Mouse (Mus musculus): Measurements from ENCODE around the gene Myh14. TPM values are rescaled to one million over a fixed set of nuclear protein-coding genes. Genes with fewer than 3 reads are reported as not detected.

Gene Myh14
- polyA plus RNA-seq, 1 experiment from 2014 or later, result 0.59 TPM

DNA sequence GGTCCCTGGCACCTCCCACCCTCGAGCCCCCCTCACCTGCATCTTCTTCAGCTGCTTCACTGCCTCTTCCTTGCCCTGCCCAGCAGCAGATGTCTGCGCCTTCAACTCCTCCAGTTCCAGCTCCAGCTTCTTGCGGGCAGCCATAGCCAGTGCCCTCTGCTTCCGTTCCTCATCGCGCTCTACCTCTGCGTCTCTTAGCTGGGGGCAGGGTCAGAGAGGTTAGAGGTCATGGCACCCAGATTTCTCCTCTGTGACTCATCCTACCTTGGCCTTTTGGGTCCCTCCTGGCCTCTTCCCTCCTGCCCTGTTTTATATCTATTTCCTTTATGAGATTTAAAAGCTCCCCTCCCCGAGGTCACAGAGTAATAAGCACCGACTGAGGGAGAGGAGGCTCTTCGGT lies 55.3 kb downstream of the Myh14 start:
- no peaks in the 10 kb centered on the region for H3K4me1 ChIP-seq (replicated peaks)
- H3K9ac ChIP-seq, result no peak overlapping the region
- H3K4me2 ChIP-seq, result no peak overlapping the region
- H3K9me3 ChIP-seq (replicated peaks), result peaks cover 13% of the 10 kb centered on the region
- no peak overlapping the region for H3K4me3 ChIP-seq
- H3K27ac ChIP-seq (ENCODE audit: poor library complexity, severe bottlenecking), result no peak overlapping the region
- ATAC-seq (ENCODE audit: insufficient number of reproducible peaks, low FRiP score), result no peak
- WGBS, result 11% methylated on average over 10 of the region's 10 CpGs
- no peaks in the 10 kb centered on the region for H3K36me3 ChIP-seq
- peaks cover 61% of the 10 kb centered on the region for H3K27me3 ChIP-seq (replicated peaks)

DNA sequence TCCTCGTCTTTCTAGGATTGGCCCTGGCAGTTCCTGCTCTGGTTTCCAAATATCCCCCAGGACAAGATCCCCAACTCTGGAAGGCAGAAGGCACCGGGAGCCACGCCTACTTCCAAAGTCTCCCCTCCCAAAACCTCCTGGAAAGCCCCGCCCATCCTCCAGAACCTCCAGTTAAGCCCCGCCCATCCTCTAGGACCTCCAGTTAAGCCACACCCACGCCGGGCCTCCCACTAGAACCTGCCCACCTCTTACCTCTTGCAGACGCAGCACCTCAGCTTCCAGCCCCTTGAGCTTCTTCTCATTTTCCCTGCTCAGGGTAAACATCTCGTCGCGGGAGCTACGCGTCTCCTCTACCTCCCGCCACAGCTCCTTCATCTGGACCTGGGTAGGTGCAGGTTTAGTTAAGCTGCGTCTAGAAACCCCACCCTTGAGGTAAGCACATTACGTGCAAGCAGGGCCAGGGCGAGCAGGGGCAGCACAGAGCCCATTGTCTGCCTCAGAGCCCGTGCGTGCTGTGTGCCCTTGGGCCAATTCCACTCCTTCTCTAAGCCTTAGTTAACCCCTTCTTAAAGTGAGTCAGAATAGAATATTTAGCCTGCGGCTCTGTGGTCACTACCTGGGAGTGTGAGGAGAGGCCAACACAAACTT lies 56.5 kb downstream of the Myh14 start:
- WGBS, result 6% methylated on average over 20 of the region's 20 CpGs
- Histone ChIP-seq H3K27ac (ENCODE audit: poor library complexity, severe bottlenecking) (no peak overlapping the region), H3K36me3 (no peaks in the 10 kb centered on the region), H3K9me3 (replicated peaks) (peaks cover 5% of the 10 kb centered on the region), H3K4me1 (replicated peaks) (no peaks in the 10 kb centered on the region), H3K9ac (no peak overlapping the region), H3K4me2 (no peak overlapping the region), H3K27me3 (replicated peaks) (peaks cover 65% of the 10 kb centered on the region), H3K4me3 (no peak overlapping the region)
- ATAC-seq (ENCODE audit: insufficient number of reproducible peaks, low FRiP score), result no peak

DNA sequence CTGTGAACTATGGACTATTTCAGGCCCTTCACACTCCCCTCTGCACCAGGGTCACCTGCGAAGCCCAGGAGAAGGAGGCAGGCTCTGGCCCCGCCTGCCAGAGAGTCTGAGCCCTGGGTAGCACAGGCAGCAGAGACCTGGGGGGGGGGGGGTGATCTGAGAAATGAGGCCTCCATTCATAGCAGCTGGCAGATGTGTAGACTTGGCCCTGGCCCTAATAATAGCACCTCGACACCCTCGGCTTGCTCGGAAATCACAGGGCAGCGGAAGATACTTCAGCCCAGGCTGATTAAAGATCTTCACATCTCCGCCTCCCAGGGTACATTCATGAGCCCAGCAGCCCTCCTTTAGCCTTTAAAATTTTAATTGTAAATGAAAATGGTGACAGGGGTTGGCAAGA lies 58.5 kb downstream of the Myh14 start:
- H3K36me3 ChIP-seq, result no peaks in the 10 kb centered on the region
- no peak overlapping the region for H3K27ac ChIP-seq (ENCODE audit: poor library complexity, severe bottlenecking)
- no peak overlapping the region for H3K4me3 ChIP-seq
- peaks cover 5% of the 10 kb centered on the region for H3K9me3 ChIP-seq (replicated peaks)
- no peak for ATAC-seq (ENCODE audit: insufficient number of reproducible peaks, low FRiP score)
- no peak overlapping the region for H3K4me2 ChIP-seq
- WGBS, result 56% methylated on average over 7 of the region's 7 CpGs
- no peaks in the 10 kb centered on the region for H3K4me1 ChIP-seq (replicated peaks)
- H3K9ac ChIP-seq, result no peak overlapping the region
- H3K27me3 ChIP-seq (replicated peaks), result peaks cover 80% of the 10 kb centered on the region

DNA sequence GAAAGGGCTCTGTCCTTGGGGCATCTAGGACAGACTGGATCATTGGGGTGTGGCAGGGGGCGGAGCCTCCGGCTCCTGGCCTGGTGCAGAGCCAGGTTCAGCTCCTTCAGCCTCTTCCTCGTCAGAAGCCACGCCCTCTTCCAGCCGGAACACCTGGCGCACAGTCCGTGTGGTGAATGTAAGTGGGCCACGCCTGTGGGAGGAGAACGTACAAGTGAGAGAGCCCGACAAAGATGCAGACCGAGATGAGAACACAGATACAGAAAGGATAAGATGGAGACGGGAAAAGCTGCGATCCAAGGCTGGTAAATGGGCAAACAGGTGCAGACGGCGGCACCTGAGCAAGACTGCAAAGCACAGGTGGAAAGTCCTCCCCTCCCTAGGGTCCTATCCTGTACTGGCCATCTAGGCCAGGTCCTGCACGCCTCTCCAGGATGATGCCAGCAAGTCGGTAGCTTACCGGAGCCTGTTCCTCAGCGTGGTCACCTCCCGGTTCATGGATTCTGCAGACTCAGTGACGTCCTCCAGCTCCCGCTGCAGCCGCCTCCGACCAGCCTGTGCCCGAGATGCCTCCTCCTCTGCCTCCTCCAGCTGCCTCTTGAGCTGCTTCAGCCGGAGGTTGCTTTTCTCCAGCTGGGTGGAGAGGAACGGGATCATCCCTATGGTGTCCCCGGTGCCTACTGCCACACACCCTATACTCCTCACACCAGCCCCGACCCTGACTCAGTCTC lies 64.3 kb downstream of the Myh14 start:
- 10% methylated on average over 29 of the region's 29 CpGs for WGBS

DNA sequence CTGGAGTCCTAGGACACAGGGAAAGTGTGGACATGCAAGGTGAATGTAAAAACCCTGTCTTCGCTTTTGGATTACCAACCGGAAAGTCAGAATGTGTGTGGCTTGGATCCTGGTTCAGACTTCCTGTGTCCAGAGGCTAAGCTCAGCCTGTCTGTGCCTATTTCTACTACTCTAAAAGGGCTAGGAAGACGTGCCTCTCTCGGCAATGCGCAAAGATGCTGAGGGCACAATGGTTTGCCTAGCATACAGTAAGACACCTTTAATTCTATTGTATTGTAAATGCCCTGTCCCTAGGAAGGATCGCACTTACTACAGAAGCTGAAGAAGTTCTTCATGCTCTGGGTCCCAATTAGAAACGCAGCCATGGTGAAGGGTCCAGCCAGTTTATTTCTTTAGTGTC lies 65.2 kb downstream of the Myh14 start:
- Histone ChIP-seq H3K4me3 (no peak overlapping the region), H3K4me2 (no peak overlapping the region), H3K9ac (no peak overlapping the region), H3K4me1 (replicated peaks) (peaks cover 6% of the 10 kb centered on the region; the same call in 1 of the 2 replicates), H3K9me3 (replicated peaks) (no peaks in the 10 kb centered on the region), H3K27ac (ENCODE audit: poor library complexity, severe bottlenecking) (no peak overlapping the region), H3K27me3 (replicated peaks) (peaks cover 87% of the 10 kb centered on the region), H3K36me3 (no peaks in the 10 kb centered on the region)
- no peak for ATAC-seq (ENCODE audit: insufficient number of reproducible peaks, low FRiP score)
- 36% methylated on average over 7 of the region's 7 CpGs for WGBS

More for the DNA sequence above, 64.3 kb downstream of the Myh14 start:
- no peak overlapping the region for H3K9ac ChIP-seq
- no peak overlapping the region for H3K4me3 ChIP-seq
- peaks cover 87% of the 10 kb centered on the region for H3K27me3 ChIP-seq (replicated peaks)
- H3K4me1 ChIP-seq (replicated peaks), result peaks cover 6% of the 10 kb centered on the region; the same call in 1 of the 2 replicates
- no peak for ATAC-seq (ENCODE audit: insufficient number of reproducible peaks, low FRiP score)
- no peak overlapping the region for H3K4me2 ChIP-seq
- H3K9me3 ChIP-seq (replicated peaks), result no peaks in the 10 kb centered on the region
- no peak overlapping the region for H3K27ac ChIP-seq (ENCODE audit: poor library complexity, severe bottlenecking)
- H3K36me3 ChIP-seq, result no peaks in the 10 kb centered on the region

DNA sequence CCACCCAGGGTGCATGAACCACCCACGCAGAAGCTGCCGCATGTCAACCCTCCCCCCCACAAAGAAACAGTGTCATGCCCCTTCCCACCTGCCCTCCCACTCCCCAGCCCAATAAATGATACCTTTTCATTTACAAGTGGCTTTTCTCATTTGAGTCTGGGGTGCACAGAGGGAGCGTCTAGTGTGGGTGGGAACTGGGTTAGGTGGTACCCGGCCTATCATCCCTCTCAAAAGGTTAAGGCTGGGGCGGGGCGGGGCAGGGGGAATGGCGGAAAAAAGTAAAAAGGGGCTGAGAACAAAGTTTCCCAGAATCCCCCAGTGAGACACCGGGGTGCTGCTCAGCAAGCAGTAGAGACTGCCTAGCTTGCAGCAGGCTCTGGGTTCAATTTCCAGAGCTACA lies 66.0 kb downstream of the Myh14 start:
- peak overlapping the region; percentile 33; the same call in 1 of the 2 replicates for H3K4me3 ChIP-seq
- H3K4me2 ChIP-seq, result peak overlapping the region; percentile 64
- no peaks in the 10 kb centered on the region for H3K9me3 ChIP-seq (replicated peaks)
- H3K27ac ChIP-seq (ENCODE audit: poor library complexity, severe bottlenecking), result no peak overlapping the region
- ATAC-seq (ENCODE audit: insufficient number of reproducible peaks, low FRiP score), result no peak
- no peaks in the 10 kb centered on the region for H3K36me3 ChIP-seq
- 2% methylated on average over 8 of the region's 8 CpGs for WGBS
- peaks cover 91% of the 10 kb centered on the region for H3K27me3 ChIP-seq (replicated peaks)
- H3K4me1 ChIP-seq (replicated peaks), result peaks cover 6% of the 10 kb centered on the region; the same call in 1 of the 2 replicates
- H3K9ac ChIP-seq, result no peak overlapping the region

DNA sequence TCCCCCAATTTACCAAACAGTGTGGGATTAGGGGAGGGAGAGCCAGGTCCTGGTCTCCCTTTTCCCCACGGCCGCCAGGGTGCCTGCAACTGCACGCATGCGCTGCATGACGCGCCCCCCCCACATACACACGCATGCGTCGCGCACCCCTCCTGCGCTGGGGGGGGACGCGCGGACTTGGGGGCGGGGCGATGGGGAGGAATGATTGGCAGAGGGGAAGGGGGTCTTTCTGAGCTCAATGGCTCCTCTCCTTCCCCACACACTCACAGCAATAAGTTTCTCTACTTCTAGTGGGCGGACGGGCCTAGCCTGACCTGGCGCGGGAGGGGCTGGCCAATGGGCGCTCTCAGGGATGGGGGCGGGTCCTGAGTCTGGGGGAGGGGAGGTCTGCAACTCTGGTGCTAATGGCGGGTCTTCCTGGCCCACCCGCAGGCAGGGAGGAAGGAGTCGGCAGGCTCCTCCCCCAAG lies 66.5 kb downstream of the Myh14 start:
- Histone ChIP-seq H3K27ac (ENCODE audit: poor library complexity, severe bottlenecking) (no peak overlapping the region), H3K9me3 (replicated peaks) (no peaks in the 10 kb centered on the region), H3K4me1 (replicated peaks) (peaks cover 6% of the 10 kb centered on the region; the same call in 1 of the 2 replicates), H3K4me3 (peak overlapping the region; percentile 33), H3K27me3 (replicated peaks) (peaks cover 96% of the 10 kb centered on the region), H3K9ac (peak overlapping the region; percentile 29; the same call in 1 of the 2 replicates), H3K36me3 (no peaks in the 10 kb centered on the region), H3K4me2 (peak overlapping the region; percentile 64)
- ATAC-seq (ENCODE audit: insufficient number of reproducible peaks, low FRiP score), result 0 out of 2 replicates have a peak, but pooled peaks have one; percentile 19
- WGBS, result under 1% methylated on average over 24 of the region's 25 CpGs

DNA sequence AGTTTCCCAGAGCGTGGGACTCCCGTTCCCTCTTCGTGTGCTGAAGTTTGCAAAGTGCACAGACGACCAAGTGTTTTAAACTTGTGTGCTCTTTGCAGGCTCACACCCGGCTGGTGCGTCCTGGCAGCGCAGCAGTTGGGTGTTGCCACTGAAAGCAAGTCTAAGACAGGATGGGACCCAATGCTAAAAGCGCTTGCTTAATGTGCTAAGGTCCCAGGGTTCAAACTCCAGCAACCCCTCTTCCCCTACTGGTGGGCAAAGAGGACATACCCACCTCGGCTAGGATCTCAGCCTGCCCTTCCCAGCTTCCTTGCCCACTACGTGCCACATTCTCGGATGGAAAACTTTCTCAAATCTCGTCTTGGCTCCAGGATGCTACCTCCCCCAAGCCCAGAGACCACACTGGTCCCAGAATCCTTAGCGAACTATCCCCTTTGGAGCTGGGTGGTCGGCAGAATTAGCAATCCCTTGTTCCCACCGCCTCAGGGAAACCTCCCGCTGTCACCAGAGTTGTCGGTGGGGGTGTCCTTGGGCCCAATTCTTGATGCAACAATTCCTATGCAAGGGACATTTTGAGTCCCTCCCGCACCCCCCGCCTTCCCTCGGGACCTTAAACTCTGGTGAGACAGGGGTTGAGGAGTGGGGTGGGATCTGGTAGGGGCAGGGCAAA lies 67.3 kb downstream of the Myh14 start:
- no peak overlapping the region for H3K9ac ChIP-seq
- no peaks in the 10 kb centered on the region for H3K9me3 ChIP-seq (replicated peaks)
- ATAC-seq (ENCODE audit: insufficient number of reproducible peaks, low FRiP score), result no peak
- H3K4me3 ChIP-seq, result 0 out of 2 replicates have a peak overlapping the region, but pooled peaks have one; percentile 33
- H3K4me1 ChIP-seq (replicated peaks), result peaks cover 6% of the 10 kb centered on the region; the same call in 1 of the 2 replicates
- no peaks in the 10 kb centered on the region for H3K36me3 ChIP-seq
- H3K27ac ChIP-seq (ENCODE audit: poor library complexity, severe bottlenecking), result no peak overlapping the region
- WGBS, result 4% methylated on average over 20 of the region's 20 CpGs
- H3K4me2 ChIP-seq, result peak overlapping the region; percentile 64
- H3K27me3 ChIP-seq (replicated peaks), result peaks cover 98% of the 10 kb centered on the region

DNA sequence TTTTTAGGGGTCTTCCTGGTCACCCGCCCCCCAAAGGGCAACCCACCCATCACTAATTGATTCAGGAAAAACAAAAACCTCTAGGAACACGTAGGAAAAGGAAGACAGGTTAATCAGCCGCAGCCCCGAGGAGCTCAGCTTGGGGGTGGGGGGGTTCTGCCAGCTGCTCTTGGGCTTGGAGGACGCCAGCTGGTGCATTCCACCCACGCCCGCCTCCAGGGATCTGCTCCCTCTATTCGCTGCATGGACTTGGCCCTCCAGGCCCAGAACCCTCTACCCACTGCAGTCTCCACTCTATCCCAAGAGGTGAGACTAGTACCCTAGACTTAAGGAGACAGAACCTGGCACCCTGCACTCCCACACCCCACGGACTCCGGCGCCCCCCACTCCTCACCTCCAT lies 68.2 kb downstream of the Myh14 start:
- Histone ChIP-seq H3K4me1 (replicated peaks) (peaks cover 6% of the 10 kb centered on the region; the same call in 1 of the 2 replicates), H3K27me3 (replicated peaks) (peaks cover 92% of the 10 kb centered on the region), H3K27ac (ENCODE audit: poor library complexity, severe bottlenecking) (no peak overlapping the region), H3K4me3 (no peak overlapping the region), H3K36me3 (no peaks in the 10 kb centered on the region), H3K4me2 (no peak overlapping the region), H3K9ac (no peak overlapping the region), H3K9me3 (replicated peaks) (no peaks in the 10 kb centered on the region)
- no peak for ATAC-seq (ENCODE audit: insufficient number of reproducible peaks, low FRiP score)
- WGBS, result 19% methylated on average over 11 of the region's 11 CpGs

DNA sequence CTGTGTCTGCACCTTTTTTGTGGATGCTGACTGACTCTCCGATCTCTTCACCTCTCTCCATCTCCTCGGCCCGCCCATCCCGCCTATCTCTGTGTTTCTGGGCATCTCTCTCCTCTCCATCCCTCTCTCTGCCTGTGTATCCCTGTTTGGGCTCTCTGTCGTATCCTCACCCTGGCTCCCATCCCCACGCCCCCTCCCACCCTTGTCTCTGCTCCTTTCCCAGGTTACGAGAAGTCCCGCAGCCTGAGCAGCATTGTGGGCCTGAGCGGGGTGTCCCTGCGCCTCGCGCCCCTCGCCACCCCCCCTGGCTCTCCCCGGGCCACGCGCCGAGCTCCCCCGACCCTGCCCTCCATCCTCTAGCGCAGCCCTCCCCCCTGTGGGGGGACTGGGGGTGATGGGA lies 69.0 kb downstream of the Myh14 start:
- no peak overlapping the region for H3K27ac ChIP-seq (ENCODE audit: poor library complexity, severe bottlenecking)
- 12% methylated on average over 19 of the region's 19 CpGs for WGBS
- H3K4me1 ChIP-seq (replicated peaks), result peaks cover 6% of the 10 kb centered on the region; the same call in 1 of the 2 replicates
- H3K27me3 ChIP-seq (replicated peaks), result peaks cover 84% of the 10 kb centered on the region
- H3K4me3 ChIP-seq, result no peak overlapping the region
- no peaks in the 10 kb centered on the region for H3K36me3 ChIP-seq
- H3K9ac ChIP-seq, result no peak overlapping the region
- H3K4me2 ChIP-seq, result no peak overlapping the region
- H3K9me3 ChIP-seq (replicated peaks), result no peaks in the 10 kb centered on the region
- ATAC-seq (ENCODE audit: insufficient number of reproducible peaks, low FRiP score), result no peak

DNA sequence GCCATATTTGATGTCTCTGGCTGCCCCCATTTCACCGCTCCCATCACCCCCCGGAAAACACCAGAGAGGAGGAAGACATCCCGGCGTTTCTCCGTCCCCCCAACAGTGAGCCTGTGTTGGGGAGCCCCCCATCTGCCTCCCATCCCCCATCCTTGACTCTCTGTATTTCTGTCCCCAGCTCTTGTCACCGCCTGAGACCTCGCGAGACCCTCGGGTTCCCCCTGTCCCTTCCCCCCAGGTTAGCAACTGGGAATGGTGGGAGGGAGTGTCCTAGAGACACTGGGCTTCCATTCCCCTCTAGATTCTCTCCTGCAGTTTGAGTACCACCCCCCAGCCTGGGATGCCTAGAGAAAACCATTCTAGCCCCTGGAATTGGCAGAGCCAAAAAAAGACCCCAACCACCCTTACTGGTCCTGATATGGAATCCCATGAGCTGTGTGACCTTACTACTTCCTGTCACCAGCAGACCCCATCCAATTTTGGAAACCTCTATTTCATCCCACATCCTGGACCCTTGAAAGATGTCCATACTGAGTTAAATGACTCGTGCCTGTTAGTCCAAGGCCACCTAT lies 69.9 kb downstream of the Myh14 start:
- Histone ChIP-seq H3K9me3 (replicated peaks) (no peaks in the 10 kb centered on the region), H3K27me3 (replicated peaks) (peaks cover 76% of the 10 kb centered on the region), H3K4me2 (no peak overlapping the region), H3K4me3 (no peak overlapping the region), H3K4me1 (replicated peaks) (peaks cover 6% of the 10 kb centered on the region; the same call in 1 of the 2 replicates), H3K36me3 (no peaks in the 10 kb centered on the region), H3K27ac (ENCODE audit: poor library complexity, severe bottlenecking) (no peak overlapping the region), H3K9ac (no peak overlapping the region)
- 76% methylated on average over 10 of the region's 10 CpGs for WGBS
- ATAC-seq (ENCODE audit: insufficient number of reproducible peaks, low FRiP score), result no peak

Measured in heart, embryonic 12.5 days (tissue).